Mouse (Mus musculus) ES-E14 (cell line): ENCODE data around the gene Tmem214. TPM values are rescaled to one million over a fixed set of nuclear protein-coding genes. Genes with fewer than 3 reads are reported as not detected.

ENCODE experiments used
- DNase-seq: peaks from one replicate; pipeline ENCODE4 v3.0.0-alpha.2; 2013; ENCODE audit warnings: low read depth, low spot score
- H3K27ac ChIP-seq: 2 replicates; pipeline ENCODE4 v1.5.1; 2012; ENCODE audit warnings: low read depth, mild to moderate bottlenecking, low read length, moderate library complexity, mixed read lengths; ENCODE audit not compliant: poor library complexity, insufficient read depth, severe bottlenecking
- H3K36me3 ChIP-seq: 2 replicates; pipeline ENCODE4 v1.6.1; 2012; ENCODE audit warnings: mild to moderate bottlenecking, low read length, moderate library complexity, mixed read lengths; ENCODE audit not compliant: control insufficient read depth, poor library complexity, insufficient read depth, severe bottlenecking
- H3K4me1 ChIP-seq, 2 experiments: fragments of 150-350 bp in 1 of 2; sonication (generic) in 1 of 2; 2 replicates each; pipeline ENCODE4 v1.6.1; 2012; ENCODE audit warnings: low read length in 2 of 2, mild to moderate bottlenecking in 1 of 2, mixed read lengths in 1 of 2; ENCODE audit not compliant: control insufficient read depth in 2 of 2, insufficient read depth in 2 of 2, poor library complexity in 1 of 2
- H3K4me3 ChIP-seq, 2 experiments: fragments of 150-350 bp in 1 of 2; sonication (generic) in 1 of 2; 2 replicates each; pipeline ENCODE4 v1.5.1; 2012; ENCODE audit warnings: low read length in 2 of 2, low read depth in 1 of 2, mild to moderate bottlenecking in 1 of 2, mixed read lengths in 1 of 2; ENCODE audit not compliant: insufficient read depth in 1 of 2, poor library complexity in 1 of 2, severe bottlenecking in 1 of 2
- H3K9ac ChIP-seq: 2 replicates; pipeline ENCODE4 v1.6.1; 2012; ENCODE audit warnings: low read depth, mild to moderate bottlenecking, low read length, mixed read lengths; ENCODE audit not compliant: poor library complexity, insufficient read depth, severe bottlenecking
- H3K9me3 ChIP-seq: fragments of 150-350 bp; sonication (generic); 2 replicates; pipeline ENCODE4 v1.6.1; 2012; ENCODE audit warnings: low read depth, mild to moderate bottlenecking, low read length; ENCODE audit not compliant: control insufficient read depth, insufficient read depth
- CHD2 ChIP-seq: IDR thresholded peaks from 2 replicates; pipeline ENCODE4 v1.6.1; 2014; ENCODE audit warnings: mild to moderate bottlenecking, low read depth, low read length, inconsistent platforms
- HCFC1 ChIP-seq: IDR thresholded peaks from 2 replicates; pipeline ENCODE4 v1.6.1; 2012; ENCODE audit warnings: low read length, inconsistent platforms, borderline replicate concordance; ENCODE audit not compliant: insufficient read depth
- MAFK ChIP-seq: IDR thresholded peaks from 2 replicates; pipeline ENCODE4 v1.6.1; 2014; ENCODE audit warnings: mild to moderate bottlenecking, low read depth, low read length, inconsistent platforms; ENCODE audit not compliant: insufficient read depth
- ZC3H11A ChIP-seq: IDR thresholded peaks from 2 replicates; pipeline ENCODE4 v1.6.1; 2012; ENCODE audit warnings: low read depth, mild to moderate bottlenecking, inconsistent platforms, low read length, borderline replicate concordance
- ZNF384 ChIP-seq: IDR thresholded peaks from 2 replicates; pipeline ENCODE4 v1.6.1; 2012; ENCODE audit warnings: low read depth, low read length, inconsistent platforms
- in situ Hi-C, 2 experiments: fragments of 600-800 bp; cut with MboI; formaldehyde crosslinking; loops; one replicate each; pipeline ENCODE4 v1.15.1; 2025; ENCODE audit warnings: low sequenced_read_pairs in 2 of 2, inconsistent platforms in 1 of 2; ENCODE audit not compliant: unreplicated experiment in 2 of 2
- total RNA-seq: library from RNA; depleted of rRNA; stranded (reverse); fragments of 300-350 nt; gene quantifications from 2 replicates; pipeline ENCODE4 v1.2.3, GENCODE M21; 2012

The Tmem214 gene
- total RNA-seq, 1 experiment = 66.9 TPM

DNA sequence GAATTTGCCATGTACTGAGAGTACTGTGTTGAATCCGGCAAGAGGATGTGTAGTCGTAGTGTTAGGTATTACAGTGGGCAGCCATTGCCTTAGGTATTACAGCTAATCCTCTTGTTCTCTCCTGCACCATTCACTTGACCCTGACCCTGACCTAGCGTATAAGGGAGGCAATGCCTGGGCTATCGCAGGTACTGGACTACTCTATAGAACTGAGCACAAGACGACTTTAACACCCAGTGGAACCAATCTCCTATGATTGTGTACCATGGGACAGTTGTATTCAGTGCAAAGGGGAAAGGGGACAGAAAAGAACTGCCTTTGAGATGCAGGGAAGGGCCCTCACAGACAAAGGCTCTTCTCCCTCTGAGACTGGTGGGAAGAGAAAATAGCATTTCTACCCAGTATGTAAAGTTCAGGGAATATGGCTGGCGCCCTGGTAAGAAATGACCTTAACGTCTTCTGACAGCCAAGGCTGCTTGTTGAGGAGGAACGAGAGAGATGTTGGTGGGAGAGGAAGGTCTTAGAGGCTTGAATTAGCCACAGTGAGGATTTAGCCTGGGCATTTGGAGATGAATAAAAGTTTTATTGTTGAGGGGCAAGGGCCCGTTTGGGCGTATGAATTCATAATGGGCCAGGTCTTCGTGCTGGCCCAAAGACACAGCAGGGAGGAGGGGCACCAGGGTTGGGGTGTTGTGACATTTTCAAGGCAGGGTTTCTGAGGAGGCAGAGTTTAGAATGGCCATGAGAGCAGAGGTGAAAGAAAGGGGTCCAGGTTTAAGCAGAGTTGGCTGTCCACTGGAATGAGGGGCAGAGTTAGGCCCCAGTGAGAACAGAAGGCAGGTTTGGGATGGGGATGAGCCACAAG, 43.5 kb upstream of the Tmem214 start:
- DNase-seq = no peak
- Histone ChIP-seq H3K27ac (no peak overlapping the region), H3K4me3 (no peak overlapping the region), H3K4me1 (no peaks in the 10 kb centered on the region), H3K9ac (no peak overlapping the region), H3K9me3 (no peaks in the 10 kb centered on the region), H3K36me3 (no peaks in the 10 kb centered on the region)
- in situ Hi-C loops = loop anchor here in 1 of 2 experiments (25.0 kb wide), 1 partner anchor 113 kb away; the partner anchor contains the start of gene Cgref1
- no peak for TF ChIP-seq ZC3H11A
- TF ChIP-seq HCFC1 = no peak
- TF ChIP-seq ZNF384 = no peak
- no peak for TF ChIP-seq CHD2
- no peak for TF ChIP-seq MAFK

DNA sequence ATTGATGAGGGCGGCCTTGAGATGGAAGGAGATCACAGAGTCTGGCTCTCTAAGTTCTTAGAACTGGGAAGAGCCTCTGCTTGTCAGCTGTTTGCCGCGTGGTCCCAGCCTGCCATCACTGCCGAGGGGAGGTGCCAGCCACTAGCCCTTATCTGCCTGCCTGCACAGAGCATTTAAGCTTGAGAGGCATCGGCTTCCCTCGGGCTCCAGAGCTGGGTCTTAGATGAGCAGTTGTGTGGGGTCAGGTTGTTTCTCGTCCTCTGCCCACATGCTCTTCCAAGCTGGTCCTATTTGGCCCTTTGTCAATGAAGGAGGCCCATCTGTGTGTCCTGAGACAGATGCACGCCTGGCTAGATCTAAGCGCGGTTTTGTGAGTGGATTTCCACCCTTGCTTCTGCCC, 42.6 kb upstream of the Tmem214 start:
- in situ Hi-C loops = no loop called here
- no peak overlapping the region for H3K27ac ChIP-seq

GRCm38 (mm10) chr5:30825821-30826220, 42.0 kb upstream of the Tmem214 start:
- in situ Hi-C loops = no loop called here
- TF ChIP-seq ZC3H11A (no peak), ZNF384 (no peak), HCFC1 (no peak), CHD2 (no peak), MAFK (no peak)
- Histone ChIP-seq H3K36me3 (no peaks in the 10 kb centered on the region), H3K9ac (no peak overlapping the region), H3K4me3 (no peak overlapping the region), H3K9me3 (no peaks in the 10 kb centered on the region), H3K27ac (no peak overlapping the region), H3K4me1 (no peaks in the 10 kb centered on the region)
- no peak for DNase-seq

More for the DNA sequence above, 42.6 kb upstream of the Tmem214 start:
- no peaks in the 10 kb centered on the region for H3K9me3 ChIP-seq
- H3K9ac ChIP-seq = no peak overlapping the region
- H3K4me1 ChIP-seq = no peaks in the 10 kb centered on the region
- no peaks in the 10 kb centered on the region for H3K36me3 ChIP-seq
- TF ChIP-seq MAFK (no peak), ZC3H11A (no peak), HCFC1 (no peak), ZNF384 (no peak), CHD2 (no peak)
- no peak for DNase-seq
- no peak overlapping the region for H3K4me3 ChIP-seq

GRCm38 (mm10) chr5:30833416-30833815, 34.4 kb upstream of the Tmem214 start:
- Histone ChIP-seq H3K9me3 (no peaks in the 10 kb centered on the region), H3K27ac (no peak overlapping the region), H3K4me3 (no peak overlapping the region), H3K36me3 (no peaks in the 10 kb centered on the region), H3K4me1 (no peaks in the 10 kb centered on the region), H3K9ac (no peak overlapping the region)
- DNase-seq = no peak
- in situ Hi-C loops = no loop called here
- TF ChIP-seq ZNF384 = no peak
- TF ChIP-seq CHD2 = no peak
- no peak for TF ChIP-seq ZC3H11A
- no peak for TF ChIP-seq MAFK
- no peak for TF ChIP-seq HCFC1
